Mouse (Mus musculus) frontal cortex, postnatal 14 days (tissue): Measurements from ENCODE around the gene Amn1.

Source experiments
- DNase-seq, 2 experiments: peaks; one replicate each; pipeline ENCODE4 v3.0.0; 2022; ENCODE audit warnings: low spot score in 2 of 2

Gene Amn1

DNA sequence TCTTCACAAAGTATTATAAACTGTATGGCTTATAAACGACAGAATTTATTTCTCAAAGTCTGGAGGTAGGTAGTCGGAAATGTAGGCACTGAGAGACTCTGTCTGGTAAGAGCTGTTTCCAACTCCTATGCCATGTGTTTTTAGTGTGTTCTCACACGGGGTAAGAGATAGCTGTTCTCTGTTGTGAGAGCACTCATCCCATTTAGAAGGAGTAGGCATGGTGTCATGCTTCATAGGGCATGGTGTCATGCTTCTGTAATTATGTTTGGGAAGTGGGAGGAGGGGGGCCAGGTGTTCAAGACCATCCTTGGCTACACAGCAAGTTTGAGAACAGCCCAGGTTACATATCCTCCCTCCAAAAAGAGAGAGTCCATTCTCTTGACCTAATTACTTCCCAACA, 80.9 kb downstream of the Amn1 start:
- DNase-seq: no peak
